Mouse (Mus musculus) testis, adult 2 months (tissue): ENCODE measurements around the gene Gnai3.

Source experiments
- CTCF ChIP-seq: fragments of 200-500 bp; IDR thresholded peaks from 2 replicates; pipeline ENCODE4 v1.5.1; 2012; ENCODE audit warnings: low read depth, mild to moderate bottlenecking, inconsistent platforms, low read length, moderate library complexity; ENCODE audit not compliant: control insufficient read depth, insufficient read depth, insufficient replicate concordance
- POLR2A ChIP-seq: fragments of 200-500 bp; IDR thresholded peaks from 2 replicates; pipeline ENCODE4 v1.6.1; 2012; ENCODE audit warnings: low read depth, mild to moderate bottlenecking, inconsistent platforms, low read length, moderate library complexity; ENCODE audit not compliant: control insufficient read depth

- TF ChIP-seq CTCF (no peak), POLR2A (no peak)
These were observed 55.4 kb downstream of the Gnai3 start for GRCm38 (mm10) chr3:108090561-108090960.
